Mouse (Mus musculus) small intestine, adult 2 months (tissue): ENCODE measurements around the gene Gnpda2.

Source experiments
- CTCF ChIP-seq: fragments of 200-500 bp; IDR thresholded peaks from 2 replicates; pipeline ENCODE4 v1.5.1; 2012; ENCODE audit warnings: low read depth, mild to moderate bottlenecking, control low read depth, inconsistent platforms, low read length, moderate library complexity, mixed read lengths; ENCODE audit not compliant: insufficient replicate concordance, insufficient read length; ENCODE audit errors: extremely low read depth
- POLR2A ChIP-seq: fragments of 200-500 bp; IDR thresholded peaks from 2 replicates; pipeline ENCODE4 v1.6.1; 2012; ENCODE audit warnings: low read depth, mild to moderate bottlenecking, control low read depth, inconsistent platforms, low read length, moderate library complexity

- TF ChIP-seq CTCF = 0 out of 2 replicates have a peak, but pooled peaks have one; percentile 7
- no peak for TF ChIP-seq POLR2A
Observed at GRCm38 (mm10) chr5:69557404-69557935, 34.7 kb downstream of the Gnpda2 start.
